Comparison of ENCODE assay signal across 26 mouse cellular contexts in the genomic region with DNA sequence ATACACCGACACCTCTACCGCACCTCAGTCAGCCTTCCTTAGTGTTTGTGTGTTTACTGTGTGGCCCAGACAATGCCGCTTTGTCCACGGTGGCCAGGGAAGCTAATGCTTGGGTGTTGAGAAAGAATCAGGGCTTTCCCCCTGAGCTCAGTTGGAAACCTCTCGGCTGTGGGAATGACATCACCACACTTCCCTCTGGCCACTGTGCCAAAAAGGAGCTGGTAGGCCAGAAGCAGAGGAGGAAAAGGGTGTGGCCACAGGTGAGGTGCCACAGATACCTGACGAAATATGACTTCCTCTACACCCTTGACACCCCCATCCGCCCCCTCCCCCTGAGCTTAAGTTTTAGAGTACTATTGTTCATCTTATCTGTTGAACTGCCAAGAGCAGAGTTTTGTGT. TPM values are rescaled to one million over a fixed set of nuclear protein-coding genes. Genes with fewer than 3 reads are reported as not detected.
DNase-seq lines count a peak whose midpoint lies in the region; ATAC-seq and TF ChIP-seq lines count a peak whose summit lies in the region.
"Had no signal": no experiment of that assay in that cellular context is flagged by ENCODE, and none has a peak within 500 bp of the region (broad histone marks: within the 10 kb centered on the region; RNA-seq: fewer than 3 reads in every experiment).

No protein-coding gene starts in this region.

- TF ChIP-seq CTCF in lung, adult 2 months (IDR thresholded peaks at IDR 0.05; ENCODE audit: insufficient read depth, low read length) = no peak
- no peak for TF ChIP-seq CTCF in small intestine, adult 2 months (IDR thresholded peaks at IDR 0.05; ENCODE audit: extremely low read depth, insufficient read length, insufficient replicate concordance, low read depth, low read length)

- no peak for TF ChIP-seq POLR2A in lung, adult 2 months (IDR thresholded peaks at IDR 0.05; ENCODE audit: borderline replicate concordance, extremely low read depth, low read depth, low read length)
- no peak for TF ChIP-seq POLR2A in small intestine, adult 2 months (IDR thresholded peaks at IDR 0.05; ENCODE audit: low read depth, low read length)

- no peak overlapping the region for H3K4me3 ChIP-seq in lung, adult 2 months (replicated peaks; ENCODE audit: extremely low read depth, low read depth, low read length)
- no peak overlapping the region for H3K4me3 ChIP-seq in small intestine, adult 2 months (ENCODE audit: low read depth, low read length)
- H3K4me3 ChIP-seq: embryonic facial prominence, embryonic 10.5 days; forebrain, embryonic 15.5 days; heart, embryonic 13.5 days; hindbrain, embryonic 13.5 days; layer of hippocampus, adult 2 months; limb, embryonic 12.5 days; midbrain, embryonic 15.5 days; myocyte; neural tube, embryonic 15.5 days had no signal

- H3K27me3 ChIP-seq in small intestine, adult 2 months (ENCODE audit: control insufficient read depth, insufficient read depth, low read length) = no peaks in the 10 kb centered on the region
- H3K27me3 ChIP-seq: forebrain, embryonic 15.5 days; heart, embryonic 13.5 days; hindbrain, embryonic 13.5 days; limb, embryonic 12.5 days; midbrain, embryonic 15.5 days; neural tube, embryonic 15.5 days had no signal

- no peak for ATAC-seq in activated CD4-positive, CD25-positive, alpha-beta regulatory T cell, adult 4 months
- ATAC-seq: CD4-positive, CD25-positive, alpha-beta regulatory T cell, adult 4 months; forebrain, embryonic 15.5 days; liver, postnatal 0 days; midbrain, embryonic 15.5 days had no signal

- H3K4me1 ChIP-seq in lung, adult 2 months (ENCODE audit: control insufficient read depth, insufficient read depth, low read length) = no peaks in the 10 kb centered on the region
- peaks cover 23% of the 10 kb centered on the region; the same call in 1 of the 2 replicates for H3K4me1 ChIP-seq in small intestine, adult 2 months (ENCODE audit: control insufficient read depth, insufficient read depth, insufficient read length, low read length)
- H3K4me1 ChIP-seq: embryonic facial prominence, embryonic 10.5 days; forebrain, embryonic 15.5 days; heart, embryonic 13.5 days; hindbrain, embryonic 13.5 days; limb, embryonic 12.5 days; midbrain, embryonic 15.5 days; neural tube, embryonic 15.5 days had no signal

- peak; percentile 54 to 69 for DNase-seq in lung, adult 18-20 months
- no peak for DNase-seq in lung, adult 2 months
- DNase-seq in NIH3T3 (ENCODE audit: low read depth) = peak; percentile 25
- peak; percentile 42 for DNase-seq in lung, postnatal 10 days
- DNase-seq in kidney, adult 18-20 months = no peak
- DNase-seq: adrenal gland, adult 2 months; cerebellum, adult 11 months; cerebellum, adult 9-11 months; gastrocnemius, postnatal 10 days; heart, adult 11 months; kidney, adult 9 months; kidney, postnatal 14 days; liver, postnatal 0 days; thymus, postnatal 25 days had no signal

- WGBS in lung, adult 2 months = 60% methylated on average over 7 of the region's 7 CpGs
- 19% methylated on average over 7 of the region's 7 CpGs for WGBS in small intestine, adult 2 months

- no peaks in the 10 kb centered on the region for H3K36me3 ChIP-seq in small intestine, adult 2 months (ENCODE audit: control insufficient read depth, insufficient read depth, low read length)
- H3K36me3 ChIP-seq: embryonic facial prominence, embryonic 10.5 days; forebrain, embryonic 15.5 days; heart, embryonic 13.5 days; hindbrain, embryonic 13.5 days; limb, embryonic 12.5 days; midbrain, embryonic 15.5 days; neural tube, embryonic 15.5 days had no signal

- H3K27ac ChIP-seq in small intestine, adult 2 months (ENCODE audit: insufficient read depth, low read depth, low read length) = peak overlapping the region; percentile 87
- H3K27ac ChIP-seq: embryonic facial prominence, embryonic 10.5 days; forebrain, embryonic 15.5 days; heart, embryonic 13.5 days; hindbrain, embryonic 13.5 days; layer of hippocampus, adult 2 months; limb, embryonic 12.5 days; midbrain, embryonic 15.5 days; neural tube, embryonic 15.5 days had no signal

RNA-seq across cellular contexts. Expression of a gene that starts 15.8 kb away (rescaled TPM):
- 33.7 and 58.7 TPM in 2 replicates for polyA plus RNA-seq in lung, adult 2 months (2012; rRNA removed)
- 511 and 1,756 TPM in 2 replicates for polyA plus RNA-seq in small intestine, adult 2 months (2012; rRNA removed)
- polyA plus RNA-seq in activated CD4-positive, CD25-positive, alpha-beta regulatory T cell, adult 4 months (2017; shearing (Covaris generic)) = 1 to 10 TPM; 1.1 to 2.4 TPM
- polyA plus RNA-seq: adrenal gland, adult 2 months; myocyte had no signal

RNA-seq across cellular contexts. Expression of a gene that starts 52.1 kb away (rescaled TPM):
- polyA plus RNA-seq in lung, adult 2 months (2012; rRNA removed) = 6.2 and 7.1 TPM in 2 replicates
- polyA plus RNA-seq in small intestine, adult 2 months (2012; rRNA removed) = 1.4 and 2.5 TPM in 2 replicates
- 10 to 100 TPM; 41.3 to 43.5 TPM for polyA plus RNA-seq in activated CD4-positive, CD25-positive, alpha-beta regulatory T cell, adult 4 months (2017; shearing (Covaris generic))

Comparison
In these comparisons a context has a peak if more than half of its experiments do, and no peak if none do; other contexts are left out.
1. DNase-seq: peak in lung, adult 18-20 months (2 of 2), NIH3T3 (single experiment) and lung, postnatal 10 days (single experiment); none in lung, adult 2 months (single experiment) and kidney, adult 18-20 months (single experiment).